Mouse (Mus musculus) hindbrain, embryonic 15.5 days (tissue): ENCODE results near the gene Coq7. TPM values are rescaled to one million over a fixed set of nuclear protein-coding genes. Genes with fewer than 3 reads are reported as not detected.

ENCODE experiments used
- ATAC-seq: fragments of 200-750 bp; cut with Nextera tagmentation; 2 replicates; pipeline ENCODE4 v1.8.0; 2017; ENCODE audit warnings: low read depth, moderate number of reproducible peaks, moderate TSS enrichment; ENCODE audit not compliant: low FRiP score
- H3K27ac ChIP-seq: fragments of 300-500 bp; sonication (generic); replicated peaks from 2 replicates; pipeline ENCODE4 v1.5.1; 2015; ENCODE audit warnings: mild to moderate bottlenecking, inconsistent platforms
- H3K27me3 ChIP-seq: fragments of 300-500 bp; sonication (generic); 2 replicates; pipeline ENCODE4 v1.6.1; 2015; ENCODE audit warnings: control low read depth, inconsistent platforms
- H3K36me3 ChIP-seq: fragments of 300-500 bp; sonication (generic); 2 replicates; pipeline ENCODE4 v1.6.1; 2015; ENCODE audit warnings: control low read depth, inconsistent platforms
- H3K4me1 ChIP-seq: fragments of 300-500 bp; sonication (generic); replicated peaks from 2 replicates; pipeline ENCODE4 v1.6.1; 2015; ENCODE audit warnings: control low read depth, inconsistent platforms
- H3K4me2 ChIP-seq: fragments of 300-500 bp; sonication (generic); 2 replicates; pipeline ENCODE4 v1.6.1; 2015; ENCODE audit warnings: moderate library complexity, mild to moderate bottlenecking, inconsistent platforms
- H3K4me3 ChIP-seq: fragments of 300-500 bp; sonication (generic); 2 replicates; pipeline ENCODE4 v1.5.1; 2015; ENCODE audit warnings: mild to moderate bottlenecking, inconsistent platforms
- H3K9ac ChIP-seq: fragments of 300-500 bp; sonication (generic); 2 replicates; pipeline ENCODE4 v1.6.1; 2015; ENCODE audit warnings: inconsistent platforms
- H3K9me3 ChIP-seq: fragments of 300-500 bp; sonication (generic); 2 replicates; pipeline ENCODE4 v1.6.1; 2016; ENCODE audit warnings: control low read depth, inconsistent platforms
- whole genome bisulfite sequencing: fragments of 180-500 bp; shearing (Covaris S2); methylation state at CpG from one replicate; pipeline ENCODE4 v1.1.7; 2015; 5-methylcytosine and 5-hydroxymethylcytosine counted together
- polyA plus RNA-seq: library from polyadenylated mRNA; unstranded; fragments of >200 nt; fragmentation: Nextera tagmentation; extraction: Ambion mirVana; gene quantifications from 2 replicates; pipeline ENCODE4 v1.2.1, GENCODE M21; 2015

Gene Coq7
- polyA plus RNA-seq, 1 experiment from 2014 or later = 101 TPM

DNA sequence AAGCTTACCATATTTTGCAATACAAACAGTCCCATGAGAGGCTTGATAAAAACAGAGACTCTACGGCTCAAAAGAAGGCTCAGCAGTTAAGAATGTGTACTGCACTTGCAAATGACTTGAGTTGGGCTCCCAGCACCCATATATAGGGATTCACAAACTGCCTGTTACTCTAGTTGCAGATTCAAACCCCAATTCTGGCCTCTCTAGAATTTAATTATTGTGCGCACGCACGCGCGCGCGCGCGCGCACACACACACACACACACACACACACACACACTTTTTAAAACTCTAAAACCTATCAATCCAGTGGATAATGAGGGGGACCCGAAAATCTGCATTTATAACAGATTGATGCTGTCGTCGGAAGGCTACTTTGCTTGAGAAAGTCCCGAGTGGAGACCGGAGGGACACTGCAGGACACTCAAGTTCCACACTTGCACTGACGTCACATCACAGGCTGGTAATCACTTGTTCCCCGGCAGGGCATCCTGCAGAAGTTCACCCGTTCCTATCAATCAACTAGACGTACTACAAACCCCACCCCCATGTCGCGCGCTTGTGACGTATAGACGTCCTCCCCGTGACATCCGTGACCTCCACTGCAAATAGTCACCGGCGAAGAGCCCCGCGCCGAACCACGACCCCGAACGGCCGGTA is 508 bp downstream of the Coq7 start:
- peaks cover 13% of the 10 kb centered on the region for H3K4me1 ChIP-seq
- no peaks in the 10 kb centered on the region for H3K27me3 ChIP-seq
- under 1% methylated on average over 36 of the region's 36 CpGs for whole genome bisulfite sequencing
- no peaks in the 10 kb centered on the region for H3K36me3 ChIP-seq
- peak overlapping the region; percentile 50 for H3K4me3 ChIP-seq
- peak overlapping the region; percentile 54 for H3K9ac ChIP-seq
- ATAC-seq = peak; percentile 97
- no peaks in the 10 kb centered on the region for H3K9me3 ChIP-seq
- H3K4me2 ChIP-seq = peak overlapping the region; percentile 69
- peak overlapping the region; percentile 94 for H3K27ac ChIP-seq

DNA sequence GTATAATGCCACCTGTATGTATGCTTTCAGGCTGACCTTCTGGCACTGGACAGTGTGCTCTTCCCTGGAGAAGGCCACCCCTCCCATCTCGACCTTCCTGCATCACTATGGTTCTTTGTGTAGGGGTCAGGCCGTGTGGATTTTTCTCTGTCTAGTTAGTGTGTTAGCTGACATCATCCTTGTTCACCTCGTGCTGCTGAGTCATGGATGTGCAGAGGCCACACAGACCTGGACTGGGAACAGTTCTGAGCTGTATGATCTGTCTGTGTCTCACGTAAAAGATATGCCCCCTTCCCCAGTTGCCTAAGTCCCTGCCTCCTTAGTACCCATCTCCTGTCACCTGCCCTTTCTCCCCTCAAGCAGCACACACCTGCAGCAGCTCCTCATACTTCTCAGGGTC is 6.2 kb downstream of the Coq7 start:
- H3K27me3 ChIP-seq = no peaks in the 10 kb centered on the region
- H3K4me3 ChIP-seq = no peak overlapping the region
- H3K36me3 ChIP-seq = 0 out of 2 replicates have a peak, but pooled peaks cover 8% of the 10 kb centered on the region
- no peaks in the 10 kb centered on the region for H3K9me3 ChIP-seq
- no peak overlapping the region for H3K9ac ChIP-seq
- ATAC-seq = no peak
- 92% methylated on average over 4 of the region's 4 CpGs for WGBS
- peaks cover 2% of the 10 kb centered on the region; the same call in 1 of the 2 replicates for H3K4me1 ChIP-seq
- H3K4me2 ChIP-seq = no peak overlapping the region
- H3K27ac ChIP-seq = no peak overlapping the region

DNA sequence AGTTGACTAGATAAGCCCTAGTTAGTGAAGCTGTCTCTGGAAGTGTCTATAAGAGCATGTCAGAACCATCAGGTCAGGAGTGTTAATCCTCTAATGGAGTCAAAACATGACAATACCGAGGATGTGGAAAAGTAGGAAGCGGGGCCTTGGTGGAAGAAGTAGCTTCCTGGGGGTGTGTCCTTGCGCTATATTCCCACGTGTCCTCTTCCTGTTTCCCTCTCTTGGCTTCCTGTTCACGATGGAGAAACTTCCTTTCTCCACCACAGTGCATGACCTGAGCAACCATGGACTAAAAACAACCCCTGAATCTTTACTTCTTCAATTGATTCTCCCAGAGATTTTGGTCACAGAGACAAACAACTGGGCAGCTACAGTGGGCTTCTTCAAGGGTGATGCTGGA is 11.1 kb downstream of the Coq7 start:
- Histone ChIP-seq H3K9ac (no peak overlapping the region), H3K27me3 (no peaks in the 10 kb centered on the region), H3K4me3 (no peak overlapping the region), H3K4me2 (no peak overlapping the region), H3K4me1 (peaks cover 6% of the 10 kb centered on the region; the same call in 1 of the 2 replicates), H3K27ac (no peak overlapping the region), H3K36me3 (0 out of 2 replicates have a peak, but pooled peaks cover 5% of the 10 kb centered on the region), H3K9me3 (no peaks in the 10 kb centered on the region)
- ATAC-seq = no peak
- WGBS = 90% methylated on average over 5 of the region's 5 CpGs

DNA sequence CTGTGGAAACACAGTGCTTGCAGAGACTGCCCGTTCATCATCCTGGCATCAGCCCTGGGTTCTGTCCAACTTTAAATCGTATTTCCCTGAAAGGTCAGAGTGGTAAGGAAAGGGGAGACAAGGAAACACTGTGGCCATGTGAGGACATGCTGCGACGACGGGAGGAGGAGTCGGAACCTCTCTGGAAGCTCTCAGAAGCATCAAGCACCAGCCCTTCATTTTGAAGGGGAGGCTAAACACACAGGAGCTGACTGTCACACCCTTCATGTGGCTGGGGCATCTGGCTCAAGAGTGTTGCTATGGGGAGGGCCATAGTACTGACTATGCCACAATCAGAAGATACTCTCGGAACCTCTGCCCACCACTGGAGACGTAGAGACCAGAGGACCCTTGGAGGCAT is 13.5 kb downstream of the Coq7 start:
- no peak overlapping the region for H3K4me2 ChIP-seq
- no peaks in the 10 kb centered on the region for H3K27me3 ChIP-seq
- H3K4me3 ChIP-seq = no peak overlapping the region
- no peaks in the 10 kb centered on the region for H3K36me3 ChIP-seq
- WGBS = 83% methylated on average over 8 of the region's 8 CpGs
- H3K4me1 ChIP-seq = peaks cover 6% of the 10 kb centered on the region; the same call in 1 of the 2 replicates
- H3K27ac ChIP-seq = no peak overlapping the region
- no peaks in the 10 kb centered on the region for H3K9me3 ChIP-seq
- no peak for ATAC-seq
- H3K9ac ChIP-seq = no peak overlapping the region

DNA sequence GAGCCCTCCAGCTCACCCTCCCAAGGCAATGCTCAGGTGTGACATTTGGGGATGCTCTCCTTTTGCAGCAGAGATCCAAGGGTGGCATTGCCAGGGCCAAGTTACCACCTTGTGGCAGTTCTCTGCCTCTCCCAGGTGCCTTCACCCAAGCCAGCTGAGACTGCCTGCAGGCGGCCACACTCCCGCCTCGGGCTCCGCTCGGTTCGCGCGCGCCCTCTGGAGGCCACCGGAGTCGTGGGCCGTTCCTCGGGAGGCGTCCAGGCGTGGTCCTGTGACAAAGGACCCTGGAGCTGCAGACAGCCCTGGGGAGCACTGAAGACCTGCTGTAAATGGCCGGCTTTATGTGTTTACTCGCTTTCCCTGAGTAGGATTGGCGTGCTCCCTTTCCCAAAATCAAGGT is 14.5 kb downstream of the Coq7 start:
- ATAC-seq = peak; percentile 74; the same call in 1 of the 2 replicates
- Histone ChIP-seq H3K27me3 (no peaks in the 10 kb centered on the region), H3K36me3 (no peaks in the 10 kb centered on the region), H3K4me1 (peaks cover 6% of the 10 kb centered on the region; the same call in 1 of the 2 replicates), H3K9me3 (no peaks in the 10 kb centered on the region), H3K4me2 (peak overlapping the region; percentile 27; the same call in 1 of the 2 replicates), H3K9ac (no peak overlapping the region), H3K4me3 (no peak overlapping the region), H3K27ac (no peak overlapping the region)
- WGBS = 2% methylated on average over 18 of the region's 18 CpGs

DNA sequence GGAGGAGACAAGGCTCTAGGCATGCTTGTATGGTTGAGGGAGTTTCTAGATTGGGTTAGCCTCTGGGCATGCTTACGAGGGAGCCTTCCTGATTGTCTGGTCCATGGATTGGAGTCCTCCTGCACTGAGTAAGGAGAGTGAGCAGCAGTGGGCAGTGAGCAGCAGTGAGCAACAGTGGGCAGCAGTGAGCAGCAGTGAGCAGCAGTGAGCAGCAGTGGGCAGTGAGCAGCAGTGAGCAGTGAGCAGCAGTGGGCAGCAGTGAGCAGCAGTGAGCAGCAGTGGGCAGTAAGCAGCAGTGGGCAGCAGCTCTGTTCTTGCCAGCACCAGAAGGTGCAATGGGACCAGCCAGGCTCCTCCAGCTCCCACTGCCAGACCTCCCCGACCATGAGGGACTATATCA is 15.3 kb downstream of the Coq7 start:
- H3K9me3 ChIP-seq = no peaks in the 10 kb centered on the region
- H3K4me2 ChIP-seq = no peak overlapping the region
- peaks cover 6% of the 10 kb centered on the region; the same call in 1 of the 2 replicates for H3K4me1 ChIP-seq
- H3K4me3 ChIP-seq = no peak overlapping the region
- H3K27me3 ChIP-seq = no peaks in the 10 kb centered on the region
- ATAC-seq = 0 out of 2 replicates have a peak, but pooled peaks have one; percentile 34
- no peak overlapping the region for H3K9ac ChIP-seq
- no peaks in the 10 kb centered on the region for H3K36me3 ChIP-seq
- no peak overlapping the region for H3K27ac ChIP-seq
- 71% methylated on average over 2 of the region's 2 CpGs for WGBS

DNA sequence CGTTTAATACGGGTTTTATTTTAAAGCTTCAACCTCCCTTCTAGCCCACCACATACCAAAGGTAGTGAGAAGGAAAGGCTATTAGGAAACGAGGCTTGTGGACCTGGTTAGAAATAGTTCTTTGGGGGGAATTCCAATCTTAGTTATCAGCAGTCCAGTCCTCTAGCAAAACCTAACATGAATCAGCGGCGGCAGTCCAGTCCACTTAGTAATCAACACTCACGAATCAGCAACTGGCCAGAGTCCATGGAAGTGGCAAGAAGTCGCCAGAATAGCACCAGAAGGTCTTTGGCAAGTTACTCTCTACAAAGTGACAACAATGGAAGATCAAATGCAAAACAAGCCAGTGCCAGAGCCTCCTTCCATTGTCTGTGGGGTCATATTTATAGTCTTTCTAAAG is 24.6 kb downstream of the Coq7 start:
- 79% methylated on average over 7 of the region's 7 CpGs for WGBS
- no peaks in the 10 kb centered on the region for H3K9me3 ChIP-seq
- H3K27me3 ChIP-seq = no peaks in the 10 kb centered on the region
- no peaks in the 10 kb centered on the region for H3K36me3 ChIP-seq
- ATAC-seq = no peak
- H3K27ac ChIP-seq = no peak overlapping the region
- H3K4me3 ChIP-seq = no peak overlapping the region
- H3K9ac ChIP-seq = no peak overlapping the region
- H3K4me1 ChIP-seq = no peaks in the 10 kb centered on the region
- no peak overlapping the region for H3K4me2 ChIP-seq

DNA sequence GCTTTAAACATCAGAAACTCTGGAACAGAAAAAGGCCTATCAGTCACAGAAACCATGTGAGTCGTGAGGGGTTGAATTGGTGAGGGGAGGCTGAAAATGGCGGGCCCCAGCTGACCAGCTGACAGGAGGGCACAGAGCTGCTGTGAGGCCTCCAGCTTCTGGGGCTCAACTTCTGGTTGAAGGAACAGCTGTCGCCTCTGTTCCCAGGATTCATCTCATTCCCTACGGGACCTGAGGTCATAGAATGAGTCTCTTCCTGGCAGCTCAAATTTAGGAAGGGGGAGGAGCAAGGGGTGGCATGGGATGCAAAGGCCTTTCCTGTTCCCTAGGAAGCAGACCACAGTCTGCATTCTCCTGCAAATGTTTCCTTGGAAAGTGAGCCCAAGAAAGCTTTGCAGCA is 29.3 kb downstream of the Coq7 start:
- 79% methylated on average over 4 of the region's 4 CpGs for WGBS
- Histone ChIP-seq H3K27me3 (no peaks in the 10 kb centered on the region), H3K4me1 (no peaks in the 10 kb centered on the region), H3K4me3 (no peak overlapping the region), H3K36me3 (no peaks in the 10 kb centered on the region), H3K27ac (no peak overlapping the region), H3K9me3 (no peaks in the 10 kb centered on the region), H3K9ac (no peak overlapping the region), H3K4me2 (no peak overlapping the region)
- ATAC-seq = no peak

DNA sequence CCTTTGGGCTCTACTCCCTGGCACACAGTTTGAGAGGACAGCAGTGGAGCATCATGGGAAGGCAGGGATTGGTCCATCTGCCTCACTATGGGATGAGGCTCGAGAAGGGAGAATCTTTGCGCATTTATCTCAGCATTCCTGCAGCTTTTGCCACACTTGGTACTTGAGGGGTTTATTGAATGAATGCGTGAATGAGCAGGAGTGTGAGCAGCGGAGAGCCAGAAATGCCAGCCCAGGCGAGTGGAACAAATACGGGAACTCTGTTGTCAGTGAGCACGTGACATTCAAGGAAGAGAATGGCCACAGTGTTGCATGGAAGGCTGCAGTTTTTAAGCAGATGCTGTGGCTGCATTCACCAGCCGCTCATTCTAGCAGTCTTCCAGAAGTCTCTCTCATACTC is 30.8 kb downstream of the Coq7 start:
- no peaks in the 10 kb centered on the region for H3K9me3 ChIP-seq
- no peak overlapping the region for H3K27ac ChIP-seq
- 0 out of 2 replicates have a peak overlapping the region, but pooled peaks have one; percentile 11 for H3K4me2 ChIP-seq
- 62% methylated on average over 8 of the region's 8 CpGs for WGBS
- no peaks in the 10 kb centered on the region for H3K4me1 ChIP-seq
- H3K36me3 ChIP-seq = no peaks in the 10 kb centered on the region
- no peak overlapping the region for H3K4me3 ChIP-seq
- H3K27me3 ChIP-seq = no peaks in the 10 kb centered on the region
- no peak for ATAC-seq
- H3K9ac ChIP-seq = no peak overlapping the region

DNA sequence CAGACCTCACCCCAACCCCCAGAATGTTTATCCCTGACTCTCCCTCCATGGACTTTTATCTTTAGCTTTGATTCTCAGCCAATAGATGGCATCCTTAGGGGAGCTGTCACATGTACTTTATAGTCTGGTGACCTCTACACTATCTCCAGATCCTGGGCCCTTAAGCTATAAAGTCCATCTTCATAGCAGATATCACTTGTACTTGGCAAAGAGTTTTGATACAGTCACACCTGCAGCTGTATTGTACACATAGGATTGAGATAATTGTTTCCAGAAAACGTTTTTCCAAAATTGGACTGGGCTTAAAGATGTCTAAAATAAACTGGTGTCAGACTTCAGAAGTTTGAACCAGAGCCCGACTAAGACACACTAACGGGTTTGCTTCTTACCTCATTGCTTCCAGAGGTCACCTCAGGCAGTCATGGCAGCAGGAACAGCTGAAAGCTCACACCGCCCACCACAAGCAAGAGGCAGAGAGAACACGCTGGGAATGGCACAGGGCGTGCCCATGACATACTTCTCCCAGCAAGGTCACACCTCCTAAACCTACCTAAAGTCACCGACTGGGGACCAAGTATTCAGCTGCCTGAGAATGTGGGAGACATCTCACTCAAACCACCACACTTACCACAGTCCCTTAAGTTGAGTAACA is 33.2 kb downstream of the Coq7 start:
- no peak overlapping the region for H3K9ac ChIP-seq
- WGBS = 83% methylated on average over 7 of the region's 7 CpGs
- no peak overlapping the region for H3K4me2 ChIP-seq
- H3K4me1 ChIP-seq = no peaks in the 10 kb centered on the region
- H3K4me3 ChIP-seq = no peak overlapping the region
- H3K9me3 ChIP-seq = no peaks in the 10 kb centered on the region
- no peaks in the 10 kb centered on the region for H3K27me3 ChIP-seq
- no peak for ATAC-seq
- no peaks in the 10 kb centered on the region for H3K36me3 ChIP-seq
- H3K27ac ChIP-seq = no peak overlapping the region

DNA sequence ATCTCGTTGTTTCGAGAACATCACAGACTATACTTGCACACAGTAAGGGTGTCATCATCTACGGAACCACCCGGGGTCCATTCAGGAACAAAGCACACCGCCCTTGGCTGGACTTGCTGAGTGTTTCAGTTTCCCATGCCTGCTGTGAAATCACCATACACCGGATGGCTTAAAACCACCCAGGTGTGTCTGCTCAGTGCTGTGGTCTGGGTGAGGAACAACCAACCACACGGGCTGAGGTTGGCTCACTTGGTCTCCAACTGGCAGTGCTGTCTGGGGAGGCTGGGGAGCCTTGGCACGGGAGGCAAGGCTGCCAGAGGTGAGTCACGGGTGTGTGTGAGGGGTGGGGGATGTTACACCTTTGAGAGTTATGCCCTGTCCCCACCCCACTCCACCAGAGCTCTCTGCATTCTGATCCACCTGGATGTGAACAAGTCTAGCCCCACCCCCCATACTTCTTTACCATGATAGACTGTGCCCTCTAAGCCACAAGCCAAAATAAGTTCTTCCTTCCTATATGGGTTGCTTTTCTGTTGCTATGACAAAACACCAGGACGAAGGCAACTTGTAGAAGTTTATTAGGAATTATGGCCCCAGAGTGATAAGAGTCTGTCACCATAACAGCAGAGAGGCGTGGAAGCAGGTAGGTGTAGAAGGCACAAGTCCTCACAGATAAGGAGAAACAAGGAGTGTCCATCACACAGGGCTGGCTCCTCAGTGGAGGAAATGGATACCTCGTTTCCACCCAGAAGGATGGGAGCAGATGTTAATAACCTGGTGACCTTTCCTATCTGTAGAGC is 34.0 kb downstream of the Coq7 start:
- no peaks in the 10 kb centered on the region for H3K4me1 ChIP-seq
- H3K27me3 ChIP-seq = 0 out of 2 replicates have a peak, but pooled peaks cover 5% of the 10 kb centered on the region
- no peak for ATAC-seq
- no peak overlapping the region for H3K27ac ChIP-seq
- H3K4me3 ChIP-seq = no peak overlapping the region
- 89% methylated on average over 12 of the region's 12 CpGs for WGBS
- H3K9ac ChIP-seq = no peak overlapping the region
- no peaks in the 10 kb centered on the region for H3K9me3 ChIP-seq
- no peaks in the 10 kb centered on the region for H3K36me3 ChIP-seq
- H3K4me2 ChIP-seq = no peak overlapping the region
